Mouse (Mus musculus) limb, embryonic 13.5 days (tissue): ENCODE measurements around the gene Grm6. TPM values are rescaled to one million over a fixed set of nuclear protein-coding genes. Genes with fewer than 3 reads are reported as not detected.

ENCODE experiments used
- polyA plus RNA-seq: library from polyadenylated mRNA; unstranded; fragments of >200 nt; fragmentation: Nextera tagmentation; extraction: Ambion mirVana; gene quantifications from 2 replicates; pipeline ENCODE4 v1.2.1, GENCODE M21; 2015

Grm6 gene
- polyA plus RNA-seq, 1 experiment from 2014 or later, result not detected

Other genes starting within 250 kb of the Grm6 start
- 8.1 and 8.8 TPM in 2 replicates for gene Adamts2, start 248.6 kb upstream of the Grm6 start, polyA plus RNA-seq
- 53.1 and 67.6 TPM in 2 replicates for gene Zfp354c, start 23.0 kb upstream of the Grm6 start, polyA plus RNA-seq
- gene Zfp879, start 9.1 kb upstream of the Grm6 start, polyA plus RNA-seq, result 0.94 and 1.00 TPM in 2 replicates
- gene Zfp454, start 37.0 kb downstream of the Grm6 start, polyA plus RNA-seq, result 12.8 and 13.1 TPM in 2 replicates
- gene Zfp2, start 65.5 kb downstream of the Grm6 start, polyA plus RNA-seq, result 12.7 and 14.3 TPM in 2 replicates
- 1.4 and 2.1 TPM in 2 replicates for gene Zfp354b, start 80.9 kb downstream of the Grm6 start, polyA plus RNA-seq
- not detected in 2 replicates for gene 4933414I15Rik, start 93.1 kb downstream of the Grm6 start, polyA plus RNA-seq
- not detected in 2 replicates for gene Prop1, start 103.1 kb downstream of the Grm6 start, polyA plus RNA-seq
- gene Olfr1378, start 115.8 kb downstream of the Grm6 start, polyA plus RNA-seq, result 0.04 TPM in 1 of 2 replicates, not detected in the other
- not detected in 2 replicates for gene Olfr1377, start 131.3 kb downstream of the Grm6 start, polyA plus RNA-seq
- gene Olfr51, start 152.9 kb downstream of the Grm6 start, polyA plus RNA-seq, result not detected in 2 replicates
- gene Olfr54, start 163.6 kb downstream of the Grm6 start, polyA plus RNA-seq, result not detected in 2 replicates
- not detected in 2 replicates for gene Olfr1375, start 197.4 kb downstream of the Grm6 start, polyA plus RNA-seq
- gene Zfp354a, start 208.6 kb downstream of the Grm6 start, polyA plus RNA-seq, result 10.2 and 11.8 TPM in 2 replicates